Mouse (Mus musculus): ENCODE measurements around the gene Nudt9. TPM values are rescaled to one million over a fixed set of nuclear protein-coding genes. Genes with fewer than 3 reads are reported as not detected.

Nudt9 gene
- total RNA-seq, 2 experiments from 2014 or later, result 22.9 to 31.4 TPM

- peak; percentile 90 for ATAC-seq (ENCODE audit: poor library complexity, severe bottlenecking)
These were observed 28.3 kb downstream of the Nudt9 start for GRCm38 (mm10) chr5:104074388-104074787.

GRCm38 (mm10) chr5:104076361-104076760 lies 30.3 kb downstream of the Nudt9 start:
- no peak for ATAC-seq (ENCODE audit: poor library complexity, severe bottlenecking)

GRCm38 (mm10) chr5:104077508-104077907 lies 31.4 kb downstream of the Nudt9 start, which contains the start of gene Gm17660:
Gene Gm17660, minus strand, starts transcription at chr5:104077608.
- ATAC-seq (ENCODE audit: poor library complexity, severe bottlenecking), result no peak

DNA sequence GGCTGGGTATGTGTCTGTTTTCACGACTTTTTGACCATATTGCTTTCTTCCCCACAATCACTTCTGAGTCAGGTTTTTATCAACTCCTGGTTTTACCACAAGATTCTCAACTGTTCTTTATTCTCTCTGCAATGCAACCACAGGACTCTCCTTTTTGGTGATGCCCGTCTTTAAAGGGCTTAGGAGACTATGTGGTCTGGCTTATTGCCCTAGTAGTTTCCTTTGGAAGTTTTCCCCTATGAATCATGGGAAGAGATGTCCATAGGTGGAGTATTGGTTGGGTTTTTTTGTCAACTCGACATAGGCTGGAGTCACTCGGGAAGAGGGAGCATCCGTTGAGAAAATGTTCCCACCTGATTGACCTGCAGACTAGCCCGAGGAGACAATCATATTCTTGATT lies 34.6 kb downstream of the Nudt9 start:
- no peak for ATAC-seq (ENCODE audit: poor library complexity, severe bottlenecking)

GRCm38 (mm10) chr5:104085366-104085765 lies 39.3 kb downstream of the Nudt9 start:
- no peak for ATAC-seq (ENCODE audit: poor library complexity, severe bottlenecking)

- ATAC-seq (ENCODE audit: poor library complexity, severe bottlenecking), result no peak
These were observed 43.6 kb downstream of the Nudt9 start for GRCm38 (mm10) chr5:104089751-104090150.

- no peak for ATAC-seq (ENCODE audit: poor library complexity, severe bottlenecking)
These were observed 49.4 kb downstream of the Nudt9 start for GRCm38 (mm10) chr5:104095416-104096077.

GRCm38 (mm10) chr5:104096078-104096938 lies 50.2 kb downstream of the Nudt9 start:
- ATAC-seq (ENCODE audit: poor library complexity, severe bottlenecking), result no peak

DNA sequence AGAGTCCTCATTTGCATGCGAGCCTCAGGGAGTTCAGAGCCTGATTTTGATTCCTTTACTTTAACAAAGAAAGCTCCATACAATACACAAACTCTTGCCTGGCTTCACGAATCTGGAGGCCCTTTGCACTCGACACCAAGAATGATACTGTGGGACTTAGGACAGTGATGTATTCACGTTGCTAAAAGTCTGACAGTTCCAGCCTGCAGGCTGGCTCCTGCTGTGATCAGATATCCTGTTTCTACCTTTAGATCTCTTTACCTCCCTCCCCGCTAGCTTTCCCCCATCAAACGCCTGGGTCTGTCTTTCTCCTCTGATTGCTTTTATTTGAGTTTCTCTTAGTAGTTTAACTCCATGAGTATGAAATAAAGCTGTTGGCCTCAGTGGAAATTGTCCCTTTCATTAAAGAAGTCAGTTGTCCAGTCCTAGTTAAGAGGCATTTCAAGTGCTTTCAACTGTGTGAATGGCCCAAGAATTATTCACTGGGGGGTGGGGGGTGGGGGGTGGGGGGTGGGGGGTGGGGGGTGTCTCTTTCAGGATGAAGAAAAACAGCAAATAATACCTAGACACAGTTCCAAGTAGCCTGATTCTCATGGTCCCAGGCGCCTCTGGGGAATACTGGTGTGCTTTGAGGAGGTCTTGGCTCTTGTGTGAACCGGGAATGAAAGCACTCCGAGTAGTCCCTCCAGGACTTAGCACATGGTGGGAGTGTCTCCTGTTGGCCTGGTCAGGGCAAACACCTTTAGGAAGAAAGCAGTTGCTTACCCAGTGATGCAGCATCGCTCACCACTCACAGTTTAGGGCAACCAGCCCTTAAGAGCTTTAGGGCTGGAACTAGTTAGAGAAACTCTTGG lies 55.8 kb downstream of the Nudt9 start:
- ATAC-seq (ENCODE audit: poor library complexity, severe bottlenecking), result no peak

DNA sequence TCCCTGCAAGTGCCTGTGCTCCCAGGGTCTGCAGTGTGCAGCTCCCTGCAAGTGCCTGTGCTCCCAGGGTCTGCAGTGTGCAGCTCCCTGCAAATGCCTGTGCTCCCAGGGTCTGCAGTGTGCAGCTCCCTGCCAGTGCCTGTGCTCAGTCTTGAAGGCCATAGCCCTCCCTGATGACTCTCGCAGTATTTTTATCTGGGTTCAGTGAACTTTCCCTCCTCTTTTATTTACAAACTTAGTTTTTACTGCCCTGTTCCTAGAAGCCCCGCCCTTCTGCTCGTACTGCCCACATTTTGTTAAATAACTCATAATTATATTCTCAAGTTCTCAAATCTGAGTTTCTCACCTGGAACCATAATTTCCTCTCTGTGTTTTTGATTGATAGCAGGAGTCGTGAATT lies 57.1 kb downstream of the Nudt9 start:
- no peak for ATAC-seq (ENCODE audit: poor library complexity, severe bottlenecking)

DNA sequence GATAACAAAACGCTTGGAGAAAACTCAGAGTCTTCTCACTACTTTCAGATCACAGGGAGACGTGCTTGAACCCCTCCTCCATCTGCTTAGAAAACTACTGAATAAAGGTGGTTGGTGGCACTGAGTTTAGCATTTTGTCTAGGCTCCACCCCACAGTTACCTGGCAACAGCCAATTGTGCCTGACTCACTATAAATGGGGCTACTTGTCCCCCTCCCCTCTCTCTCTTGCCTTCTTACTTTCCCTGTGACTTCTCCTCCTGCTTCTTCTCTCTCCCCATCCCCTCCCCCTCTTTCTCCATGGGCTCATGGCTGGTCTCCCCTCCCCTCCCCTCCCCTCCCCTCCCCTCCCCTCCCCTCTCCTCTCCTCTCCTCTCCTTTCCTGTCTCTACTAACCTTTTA lies 58.0 kb downstream of the Nudt9 start:
- ATAC-seq (ENCODE audit: poor library complexity, severe bottlenecking), result no peak

DNA sequence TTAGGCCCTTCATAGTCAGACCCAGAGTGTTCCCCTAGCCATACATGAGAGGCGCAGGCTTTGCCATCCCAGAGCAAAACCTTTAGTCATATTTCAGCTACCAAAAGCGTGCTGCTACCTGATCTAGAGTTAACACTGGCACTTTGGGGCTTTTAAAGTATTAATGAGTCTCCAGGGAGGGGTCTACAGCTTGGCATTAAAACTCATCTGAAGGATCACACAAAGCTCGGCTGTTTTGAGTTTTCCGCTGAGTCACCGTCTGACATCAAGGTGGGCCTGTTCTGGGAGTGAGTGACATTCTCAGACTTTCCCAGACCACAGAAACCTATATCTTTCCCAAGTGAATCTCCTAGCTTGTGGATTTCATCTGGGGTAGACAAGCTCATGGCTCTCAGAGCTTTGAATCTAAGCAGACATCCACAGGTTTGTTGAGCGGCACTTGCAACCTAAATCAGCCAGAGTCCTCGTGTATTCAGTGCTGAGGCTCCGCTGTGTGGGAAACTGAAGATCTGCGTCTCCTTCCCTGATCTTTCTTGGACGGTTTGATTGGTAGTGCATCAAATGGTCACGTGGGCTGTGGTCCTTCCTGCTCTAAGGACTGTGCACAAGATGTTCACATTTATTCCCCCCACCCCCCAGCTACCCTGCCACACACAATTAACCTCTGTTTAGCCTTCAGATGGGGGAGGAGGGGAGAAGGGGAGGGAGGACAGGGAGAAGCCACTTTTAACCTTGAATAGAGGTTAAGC lies 62.2 kb downstream of the Nudt9 start:
- no peak for ATAC-seq (ENCODE audit: poor library complexity, severe bottlenecking)

GRCm38 (mm10) chr5:104108879-104109369 lies 62.8 kb downstream of the Nudt9 start:
- no peak for ATAC-seq (ENCODE audit: poor library complexity, severe bottlenecking)

GRCm38 (mm10) chr5:104109516-104109915 lies 63.4 kb downstream of the Nudt9 start:
- no peak for ATAC-seq (ENCODE audit: poor library complexity, severe bottlenecking)

- ATAC-seq (ENCODE audit: poor library complexity, severe bottlenecking), result no peak
These were observed 64.2 kb downstream of the Nudt9 start for GRCm38 (mm10) chr5:104110171-104110920.

GRCm38 (mm10) chr5:104112016-104112415 lies 65.9 kb downstream of the Nudt9 start:
- ATAC-seq (ENCODE audit: poor library complexity, severe bottlenecking), result no peak

DNA sequence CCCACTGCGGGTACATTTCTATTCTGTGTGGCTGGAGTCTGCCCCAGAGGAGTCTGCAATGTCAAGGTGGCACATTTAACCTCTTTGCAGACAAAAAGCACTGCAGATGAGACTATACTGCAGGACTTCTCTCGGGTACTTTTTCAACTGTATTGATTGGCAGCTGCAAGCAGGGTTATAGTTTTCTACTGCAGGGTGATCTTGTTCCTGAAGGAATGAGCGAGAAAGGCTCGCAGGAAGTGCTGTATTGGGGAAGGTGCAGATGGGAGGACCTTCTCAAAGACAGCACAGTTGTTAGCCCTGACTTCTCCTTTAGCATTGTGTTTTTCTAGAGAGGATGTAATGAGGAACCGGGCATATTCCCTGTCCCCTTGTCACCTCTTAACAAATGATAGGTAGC lies 66.4 kb downstream of the Nudt9 start:
- no peak for ATAC-seq (ENCODE audit: poor library complexity, severe bottlenecking)

DNA sequence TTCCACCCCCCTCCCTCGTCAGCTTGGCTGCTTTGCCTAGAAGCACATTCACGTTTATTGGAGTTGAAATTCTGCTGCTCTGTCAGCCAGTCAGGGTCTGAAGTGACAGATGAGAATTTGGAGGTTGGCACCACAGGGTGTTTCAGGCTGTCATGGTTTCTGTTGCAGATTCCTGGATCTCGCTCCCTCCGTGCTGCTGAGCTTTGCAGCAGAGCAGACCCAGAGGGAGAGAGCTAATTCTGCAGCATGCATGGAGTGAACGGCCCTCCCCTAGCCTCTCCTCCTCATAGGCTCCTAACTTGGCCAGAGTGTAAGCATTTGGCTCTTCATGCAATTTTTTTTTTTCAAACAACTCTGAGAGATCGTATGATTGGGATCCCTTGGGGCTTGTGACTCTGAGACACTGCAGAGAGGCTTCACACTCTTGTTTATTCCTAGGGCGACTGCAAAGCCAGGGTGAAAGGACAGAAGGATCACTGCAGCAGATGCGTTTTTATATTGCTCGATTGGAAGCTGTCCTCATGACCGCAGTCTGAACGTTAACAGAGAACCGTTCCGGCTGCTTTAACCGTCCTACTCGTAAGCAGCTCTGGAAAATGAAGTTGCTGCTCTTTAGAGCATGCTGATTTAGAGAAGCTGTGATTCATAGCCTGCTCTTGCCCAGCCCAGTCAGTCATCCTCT lies 67.5 kb downstream of the Nudt9 start, which contains the start of gene Sparcl1:
Gene Sparcl1, minus strand, starts transcription at position 243 of the 682 bp plus-strand sequence.
- no peak for ATAC-seq (ENCODE audit: poor library complexity, severe bottlenecking)

Measured in megakaryocyte, adult 5-6 weeks (primary cell).